Mouse (Mus musculus): ENCODE data around the gene Slc8a2.

Gene Slc8a2

DNA sequence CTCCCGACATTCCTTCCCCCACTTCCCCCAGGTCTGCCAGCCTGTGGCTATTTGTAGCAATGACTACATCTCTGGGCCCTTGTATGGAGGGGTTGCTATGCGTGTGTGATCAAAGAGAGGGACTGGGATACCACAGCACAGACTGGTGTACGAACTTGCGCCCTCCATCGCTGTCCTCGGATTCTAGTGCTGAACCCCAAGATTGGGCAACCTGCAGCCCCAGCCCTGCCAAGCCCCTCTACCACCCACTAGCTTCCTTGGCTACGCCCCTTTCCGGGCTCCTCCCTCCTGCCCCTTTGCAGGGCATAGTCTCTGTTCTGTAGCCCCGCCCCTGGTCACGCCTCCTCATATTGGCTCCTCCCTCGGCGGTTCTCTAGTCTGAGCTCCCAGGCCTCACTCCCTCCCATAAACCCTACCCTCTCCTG lies at the start of gene Slc8a2:
Gene Slc8a2 (plus strand): TSS at position 406 of the 425 bp plus-strand sequence.
- peak; percentile 44 to 49 for DNase-seq (ENCODE audit: low spot score in 2 of 2)

DNA sequence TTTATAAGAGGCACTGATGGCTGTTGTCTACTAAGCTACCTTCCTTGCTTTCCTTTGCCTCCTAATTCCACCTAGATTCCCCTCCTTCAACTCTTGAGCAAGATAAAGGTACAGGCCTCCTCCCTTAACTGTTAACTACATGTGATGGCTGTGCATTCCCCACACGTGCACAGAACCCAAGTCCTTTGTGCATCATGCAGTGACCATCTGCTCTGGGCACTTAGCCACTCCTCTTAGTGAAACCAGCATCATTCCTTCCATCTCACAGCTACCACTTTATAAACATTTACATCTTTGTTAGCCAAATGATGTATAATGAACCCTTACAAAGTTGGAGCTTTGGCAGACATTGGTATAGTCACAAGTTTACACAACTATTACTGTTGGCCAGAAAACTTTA lies 49.7 kb upstream of the Slc8a2 start:
- DNase-seq (ENCODE audit: low spot score in 2 of 2) = no peak

DNA sequence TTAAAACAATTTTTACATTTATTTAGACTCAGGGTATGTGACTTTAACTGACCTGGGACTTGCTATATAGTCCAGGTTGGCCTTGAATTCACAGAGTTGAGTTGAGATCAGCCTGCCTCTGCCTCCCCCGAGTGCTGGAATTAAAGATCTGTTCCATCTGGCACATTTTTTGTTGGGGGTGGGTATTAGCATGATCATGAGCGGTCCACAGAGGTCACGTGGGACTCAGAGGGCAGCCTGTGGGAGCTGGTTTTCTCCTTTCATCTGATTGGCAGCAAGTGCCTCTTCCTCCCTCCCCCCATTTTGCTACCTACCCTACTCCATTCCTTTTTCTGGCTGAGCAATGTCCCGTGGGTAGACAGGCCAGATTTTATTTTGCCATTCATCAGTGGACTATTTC lies 49.0 kb upstream of the Slc8a2 start:
- no peak for DNase-seq (ENCODE audit: low spot score in 2 of 2)

DNA sequence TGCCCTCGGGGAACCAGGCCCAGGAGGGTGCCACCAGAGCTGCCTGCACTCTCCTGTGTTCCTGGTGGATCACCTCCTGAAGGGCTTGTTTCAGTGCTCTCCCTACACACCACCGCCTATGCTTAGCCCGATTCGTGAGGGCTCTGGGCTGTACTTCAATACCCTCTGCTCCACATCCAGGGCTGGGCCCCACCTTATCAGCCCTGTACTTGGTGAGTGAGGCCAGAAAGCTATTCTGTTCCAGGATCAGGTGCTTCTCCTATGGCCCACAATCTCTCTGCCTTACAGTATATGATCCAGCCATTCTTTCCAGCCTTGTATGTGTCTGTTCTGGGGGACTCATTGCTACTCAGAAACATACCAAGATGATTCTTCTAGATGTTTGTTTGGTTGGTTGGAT lies 46.3 kb upstream of the Slc8a2 start:
- no peak for DNase-seq (ENCODE audit: low spot score in 2 of 2)

DNA sequence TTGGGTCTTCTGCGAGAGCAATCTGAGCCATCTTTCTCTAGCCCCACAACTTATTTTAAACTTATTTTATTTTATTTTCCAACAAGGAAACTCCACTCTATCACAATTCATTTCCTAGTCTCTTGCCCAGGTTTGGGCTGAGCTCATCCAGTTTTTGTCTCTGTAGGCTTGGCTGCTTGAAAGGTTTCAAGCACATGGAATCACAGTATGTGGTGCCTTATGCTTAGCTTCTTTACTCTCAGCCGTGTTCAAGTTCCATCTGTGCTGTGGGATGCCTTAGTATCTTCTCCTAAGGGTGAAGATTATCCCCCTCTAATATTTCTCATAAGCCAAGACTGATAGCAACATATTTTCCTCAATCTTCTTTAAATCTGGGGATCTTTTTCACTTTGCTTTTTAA lies 42.0 kb upstream of the Slc8a2 start:
- DNase-seq (ENCODE audit: low spot score in 2 of 2) = no peak

DNA sequence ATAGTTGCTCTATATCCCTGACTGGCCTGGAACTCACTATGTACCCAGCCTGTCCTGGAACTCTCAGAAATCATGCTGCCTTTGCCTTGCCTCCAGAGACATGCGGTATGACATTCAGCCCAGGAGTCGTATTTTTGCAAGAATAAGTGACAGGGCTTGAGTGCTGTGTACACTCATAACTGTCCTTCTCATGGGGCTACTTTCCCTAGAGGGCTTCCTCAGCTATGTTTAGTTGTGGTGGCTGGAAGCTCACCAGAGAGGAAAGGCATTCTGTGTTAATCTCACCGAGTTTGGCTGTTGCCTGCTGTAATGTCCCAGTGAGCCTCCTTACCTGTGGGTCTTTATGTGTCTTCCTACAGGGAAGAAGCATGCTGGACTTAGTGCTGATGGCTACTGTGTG lies 35.0 kb upstream of the Slc8a2 start:
- DNase-seq (ENCODE audit: low spot score in 2 of 2) = no peak

DNA sequence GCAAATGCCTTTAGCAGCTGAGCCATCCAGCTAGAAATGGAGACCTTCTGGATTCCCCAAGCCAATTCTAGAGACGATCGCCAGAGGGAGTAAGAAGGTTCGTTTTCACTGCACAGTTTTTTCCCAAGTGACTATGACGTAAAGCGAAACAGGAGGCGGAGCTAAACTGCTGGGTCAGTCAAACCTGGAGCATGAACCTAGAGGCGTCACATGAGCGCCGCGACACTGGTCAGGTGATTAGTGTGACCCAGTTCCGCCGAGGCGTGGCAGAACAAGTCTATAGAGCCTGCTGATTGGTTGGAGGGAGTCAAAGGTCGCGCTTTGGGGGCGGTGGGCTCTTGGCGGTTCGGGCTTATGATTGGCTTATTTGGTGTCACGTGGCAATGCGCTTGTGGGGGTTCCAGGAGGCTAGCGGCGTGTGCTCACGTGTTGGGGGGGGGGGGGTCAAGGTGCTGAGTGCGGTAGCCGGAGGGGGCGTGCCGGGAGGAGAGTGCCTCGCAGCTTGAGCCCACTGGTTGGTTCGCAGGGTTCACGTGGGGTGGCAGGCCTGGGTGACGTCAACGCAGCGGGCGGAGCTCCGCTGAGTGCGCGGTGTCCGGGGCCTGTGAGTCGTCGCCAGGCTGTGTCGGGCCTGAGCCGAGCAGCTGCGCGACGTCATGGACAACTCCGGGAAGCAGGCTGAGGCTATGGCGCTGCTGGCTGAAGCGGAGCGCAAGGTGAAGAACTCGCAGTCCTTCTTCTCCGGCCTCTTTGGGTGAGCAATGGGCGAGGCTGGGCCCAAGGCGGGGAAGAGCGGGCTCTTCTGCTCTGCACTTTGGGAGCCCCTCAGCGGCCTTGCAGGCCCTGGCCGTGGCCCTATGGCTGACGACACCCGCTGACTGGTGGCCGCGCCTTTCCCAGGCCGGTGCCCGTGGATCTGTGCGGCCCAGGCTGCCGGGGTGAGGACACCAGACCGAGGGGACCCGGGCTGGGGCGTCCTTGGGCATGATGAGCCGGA lies 31.3 kb upstream of the Slc8a2 start, which contains the start of gene Napa:
Gene Napa (plus strand): TSS at position 438 of the 997 bp plus-strand sequence.
- peak; percentile 97 to 98 for DNase-seq (ENCODE audit: low spot score in 2 of 2)

DNA sequence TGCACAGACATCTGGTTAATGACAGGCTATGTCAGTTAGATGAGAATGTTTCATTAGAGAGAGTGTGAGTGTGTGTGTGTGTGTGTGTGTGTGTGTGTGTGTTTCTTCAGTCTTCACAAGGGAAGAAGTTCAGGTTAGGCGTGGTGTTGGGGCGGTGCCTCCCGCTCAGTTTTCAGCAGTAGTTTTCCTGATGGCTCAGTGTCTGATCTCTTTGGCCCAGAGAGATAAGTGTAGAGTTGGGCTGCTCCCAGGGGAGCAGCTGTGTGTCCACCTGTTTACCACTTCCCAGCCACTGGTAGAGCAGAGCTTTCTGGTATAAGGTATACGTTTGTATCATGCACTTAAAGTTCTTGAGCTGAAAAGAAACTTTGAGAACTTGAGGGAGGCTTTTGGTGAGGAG lies 29.7 kb upstream of the Slc8a2 start:
- no peak for DNase-seq (ENCODE audit: low spot score in 2 of 2)

DNA sequence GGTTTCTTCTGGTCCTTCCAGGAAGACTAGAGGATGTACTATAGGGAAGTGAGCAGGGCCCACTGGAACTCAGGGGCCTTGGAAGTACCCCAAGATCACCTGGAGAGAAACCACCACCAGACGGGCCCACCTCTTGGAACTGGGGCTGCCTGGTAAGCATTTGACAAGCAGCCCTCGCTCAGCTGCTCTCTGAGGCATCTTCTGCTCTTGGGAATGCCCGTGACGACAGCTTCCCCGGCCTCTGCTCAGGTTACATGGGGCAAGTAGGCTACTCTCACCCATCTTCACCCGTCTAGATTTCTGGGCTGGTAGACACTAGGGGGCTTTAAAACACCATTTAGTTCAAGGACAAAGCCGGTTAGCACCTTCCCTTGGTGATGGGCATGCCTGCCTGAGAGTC lies 28.5 kb upstream of the Slc8a2 start:
- DNase-seq (ENCODE audit: low spot score in 2 of 2) = no peak

DNA sequence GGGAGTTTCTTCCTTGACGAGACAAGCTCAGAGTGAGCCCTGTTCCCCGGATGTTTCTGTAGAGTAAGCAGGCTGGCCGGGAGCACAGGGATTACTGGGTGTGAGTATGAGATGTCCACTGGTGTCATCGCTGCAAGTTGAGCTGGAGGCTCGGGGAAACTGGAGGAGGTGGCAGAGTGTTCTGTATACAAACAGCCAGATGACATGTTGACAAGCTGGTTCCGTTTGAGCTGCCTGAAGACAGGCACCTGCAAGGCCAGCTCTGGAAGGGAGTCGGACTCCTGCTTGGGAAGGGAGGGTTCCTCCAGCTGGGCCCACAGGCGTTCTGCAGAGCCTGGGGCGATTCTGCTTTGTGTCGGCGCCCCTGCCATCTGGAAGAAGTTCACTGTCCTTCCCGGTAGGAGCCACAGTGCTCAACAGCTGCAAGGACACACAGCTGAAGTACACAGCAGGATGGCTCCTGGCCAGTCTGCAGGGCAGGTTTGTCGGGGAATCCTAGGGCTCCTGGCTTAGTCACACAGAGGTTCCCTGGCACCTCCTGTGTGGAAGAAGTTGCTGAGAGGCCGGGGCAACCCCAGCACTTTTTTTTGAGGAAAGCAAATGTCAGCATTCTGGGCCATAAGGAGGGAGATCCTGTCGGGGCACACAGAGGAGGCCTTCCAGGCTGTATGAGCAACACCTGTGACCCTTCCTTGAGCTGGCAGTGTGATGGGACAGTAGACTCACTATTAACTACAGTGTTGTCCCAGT lies 27.7 kb upstream of the Slc8a2 start:
- no peak for DNase-seq (ENCODE audit: low spot score in 2 of 2)

DNA sequence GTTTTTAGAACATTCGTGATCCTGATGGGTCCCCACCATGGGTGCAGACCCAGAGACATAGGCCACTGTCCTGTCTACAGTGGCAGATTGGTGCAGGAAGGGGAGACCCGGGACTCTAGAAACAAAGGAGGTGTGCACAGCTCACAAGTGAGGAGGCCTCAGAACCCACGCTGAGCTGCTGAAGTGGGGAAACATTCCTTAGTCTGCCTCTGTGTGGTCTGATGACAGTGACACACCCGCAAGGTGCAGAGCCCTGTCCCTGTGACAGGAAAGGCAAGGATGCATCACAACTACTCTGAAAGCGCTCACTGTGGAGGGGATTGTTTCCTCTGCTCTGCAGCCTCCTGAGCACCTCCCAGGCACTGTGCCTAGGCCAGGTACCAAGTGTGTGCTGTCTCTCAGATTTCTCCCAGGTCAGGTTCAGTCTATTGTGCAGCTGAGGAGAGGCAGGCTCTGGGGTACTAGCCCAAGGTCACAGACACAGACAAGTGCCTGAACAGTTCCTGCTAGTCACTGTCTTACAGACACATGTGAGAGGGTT lies 26.9 kb upstream of the Slc8a2 start:
- DNase-seq (ENCODE audit: low spot score in 2 of 2) = no peak

DNA sequence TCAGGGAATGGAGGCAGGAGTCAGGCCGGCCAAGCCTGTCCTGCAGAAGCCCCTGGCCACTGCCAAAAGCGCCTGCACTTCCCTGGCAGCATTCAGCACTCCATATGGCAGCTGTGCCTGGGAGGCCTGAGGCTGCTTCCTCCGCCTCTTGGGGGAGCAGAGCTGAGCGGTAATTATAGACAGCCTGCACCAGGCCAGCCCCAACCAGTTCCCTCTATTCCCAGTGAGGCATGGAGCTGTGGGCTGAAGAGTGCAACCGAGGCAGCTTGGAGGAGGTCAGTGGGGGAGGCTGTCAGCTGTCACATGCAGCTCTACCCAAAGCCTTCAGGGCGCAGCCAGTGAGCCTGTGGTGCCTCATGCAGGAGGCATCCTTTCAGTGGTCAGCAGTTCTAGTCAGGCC lies 25.9 kb upstream of the Slc8a2 start:
- no peak for DNase-seq (ENCODE audit: low spot score in 2 of 2)

DNA sequence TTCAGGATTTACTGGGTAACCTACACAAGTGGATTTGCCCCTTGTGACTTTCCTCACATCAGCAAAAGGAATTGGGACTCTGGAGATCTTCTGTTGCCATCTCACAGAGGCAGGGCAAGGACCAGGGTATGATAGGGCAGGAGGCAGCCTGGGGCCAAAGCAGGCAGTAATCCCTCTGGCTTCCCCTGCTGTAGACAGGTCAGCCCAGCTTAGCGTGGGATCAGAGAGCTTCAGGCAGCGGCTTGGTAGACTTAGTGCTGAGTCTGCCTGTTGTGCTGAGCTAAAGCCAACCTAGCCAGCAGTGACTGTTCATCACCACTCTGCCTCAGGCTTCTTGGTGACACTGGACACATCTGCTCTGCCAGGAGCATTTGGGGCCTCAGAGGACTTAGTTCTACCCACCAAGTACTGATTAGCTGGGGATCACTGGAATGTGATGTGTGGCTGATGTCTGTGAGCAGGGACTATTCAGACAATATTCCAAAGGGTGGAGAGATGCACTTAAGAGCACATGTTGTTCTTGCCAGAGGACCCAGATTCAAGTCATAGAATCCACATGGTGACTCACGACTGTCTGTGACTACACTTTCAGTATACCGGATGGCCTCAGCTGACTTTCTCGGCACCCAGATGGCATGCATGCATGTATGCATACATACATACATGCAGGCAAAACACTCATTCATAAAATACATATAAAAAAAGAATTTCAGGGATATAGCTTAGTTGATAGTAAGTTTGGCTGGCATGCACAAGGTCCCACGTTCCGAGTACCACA lies 24.8 kb upstream of the Slc8a2 start:
- DNase-seq (ENCODE audit: low spot score in 2 of 2) = no peak

DNA sequence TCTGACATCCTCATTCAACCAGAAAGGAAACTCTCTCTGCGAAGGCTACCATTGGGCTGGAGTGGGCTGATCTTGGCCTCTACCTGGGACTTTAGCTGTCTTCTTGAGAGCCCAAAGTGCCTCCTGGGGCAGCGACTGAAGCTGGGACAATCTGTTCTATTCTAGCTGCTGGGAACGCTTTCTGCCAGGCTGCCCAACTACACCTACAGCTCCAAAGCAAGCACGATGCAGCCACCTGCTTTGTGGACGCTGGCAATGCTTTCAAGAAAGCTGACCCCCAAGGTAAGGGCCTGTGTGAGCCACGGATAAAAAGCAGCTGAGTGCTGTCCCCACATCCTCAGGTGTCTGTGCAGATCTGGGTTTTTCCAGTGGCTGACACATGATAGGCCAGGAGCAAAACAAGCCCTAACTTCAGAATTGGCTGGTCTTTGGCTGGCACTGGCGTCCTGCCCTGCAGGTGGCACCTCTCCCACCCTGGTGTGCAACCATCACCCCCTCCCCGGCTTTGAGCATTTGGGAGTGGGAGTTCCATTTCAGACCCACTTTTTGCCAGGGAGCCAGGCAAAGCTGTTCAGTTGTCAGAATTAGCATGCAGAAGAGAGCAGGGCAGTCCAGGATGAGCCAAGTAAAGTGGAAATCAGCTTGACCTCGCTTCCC lies 20.6 kb upstream of the Slc8a2 start:
- no peak for DNase-seq (ENCODE audit: low spot score in 2 of 2)

DNA sequence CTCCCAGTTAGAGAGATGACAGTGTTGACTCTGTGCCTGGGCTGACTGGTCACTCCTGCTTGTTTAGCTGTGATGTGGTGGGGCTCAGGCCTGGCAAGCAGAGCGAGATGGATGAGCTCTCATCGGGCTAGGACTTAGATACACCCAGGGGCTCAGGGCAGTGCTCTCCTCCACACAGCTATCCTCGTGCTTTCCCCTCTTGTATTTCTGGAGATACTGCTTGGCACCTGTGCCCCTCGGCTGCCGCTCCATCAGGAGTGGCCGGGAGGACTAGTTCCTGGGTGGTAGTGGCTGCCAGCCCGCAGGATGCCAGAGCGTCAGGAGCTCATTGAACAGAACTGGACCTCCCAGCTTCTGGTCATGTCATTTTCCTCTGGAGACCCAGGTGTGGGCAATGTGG lies 19.5 kb upstream of the Slc8a2 start:
- DNase-seq (ENCODE audit: low spot score in 2 of 2) = no peak

DNA sequence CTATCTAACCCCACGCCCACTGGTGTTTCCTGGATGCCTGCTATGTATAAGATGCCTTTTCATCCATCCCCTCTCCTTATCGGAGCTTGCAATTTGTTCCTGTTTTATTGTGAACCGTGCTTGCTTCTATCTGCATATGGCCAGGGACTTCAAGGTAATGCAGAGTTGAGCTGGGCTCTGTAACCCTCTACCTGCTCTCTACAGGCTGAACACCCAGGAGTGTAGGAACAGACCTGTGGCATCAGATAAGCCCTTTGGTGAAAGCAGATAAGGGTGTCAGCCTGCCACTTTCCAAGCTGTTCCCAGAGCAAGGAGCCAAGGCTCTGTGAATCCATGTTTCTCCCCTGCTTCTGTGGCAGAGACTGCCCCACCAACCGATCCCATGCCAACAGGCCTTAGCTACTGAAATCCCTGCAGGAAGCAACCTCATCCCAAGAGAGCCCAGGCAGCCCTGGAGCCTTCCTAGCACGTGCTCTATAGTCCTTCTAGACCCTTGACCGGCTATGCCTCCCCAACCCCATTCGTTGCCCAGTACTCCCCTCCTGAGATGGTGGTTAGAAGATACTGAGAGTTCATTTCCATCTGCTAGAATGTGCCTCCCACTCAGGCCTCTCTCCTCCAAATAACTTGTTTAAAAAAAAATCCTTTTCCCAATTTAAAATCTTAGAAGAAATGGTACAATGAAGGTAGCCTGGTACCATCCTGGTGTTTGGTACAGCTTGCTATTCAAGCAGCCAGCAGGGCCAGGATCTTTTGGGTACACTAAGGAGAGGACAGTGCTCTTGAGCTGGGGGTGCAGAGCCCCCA lies 18.1 kb upstream of the Slc8a2 start:
- no peak for DNase-seq (ENCODE audit: low spot score in 2 of 2)

DNA sequence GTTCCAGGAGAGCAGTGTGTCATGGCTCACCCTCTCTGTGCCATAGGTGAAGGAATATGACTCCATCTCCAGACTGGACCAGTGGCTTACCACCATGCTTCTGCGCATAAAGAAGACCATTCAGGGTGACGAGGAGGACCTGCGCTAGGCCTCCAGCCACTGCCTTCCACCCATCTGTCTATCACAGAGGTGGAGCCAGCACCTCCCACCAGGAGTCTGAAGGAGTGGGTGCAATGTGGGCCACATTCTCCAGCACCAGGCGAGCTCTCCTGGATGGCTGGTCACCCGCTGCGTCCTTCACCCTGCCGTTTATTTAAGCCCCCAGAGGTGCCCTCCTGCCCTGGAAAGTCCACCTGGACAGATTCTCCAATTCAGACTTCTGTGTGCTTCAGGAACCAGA lies 13.2 kb upstream of the Slc8a2 start:
- DNase-seq (ENCODE audit: low spot score in 2 of 2) = no peak

DNA sequence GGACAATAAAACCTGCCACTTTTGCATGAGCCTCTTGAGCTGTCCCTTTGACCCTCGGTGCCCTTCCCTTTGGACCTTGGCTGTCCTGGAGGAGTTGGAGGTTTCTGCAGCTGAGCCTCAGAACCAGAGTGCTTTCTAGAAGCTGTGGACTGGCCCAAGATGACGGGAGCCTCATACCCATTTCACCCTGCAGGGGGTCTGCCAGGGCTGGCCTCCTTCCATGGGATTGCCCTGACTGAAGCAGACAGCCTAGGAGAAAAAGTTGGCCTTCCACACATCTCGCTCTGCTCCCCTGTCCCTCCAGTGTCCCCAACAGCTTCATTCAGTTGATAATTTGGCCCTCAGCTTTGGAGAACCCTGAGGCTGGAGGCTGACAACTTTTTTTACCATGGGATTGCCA lies 12.5 kb upstream of the Slc8a2 start:
- no peak for DNase-seq (ENCODE audit: low spot score in 2 of 2)

DNA sequence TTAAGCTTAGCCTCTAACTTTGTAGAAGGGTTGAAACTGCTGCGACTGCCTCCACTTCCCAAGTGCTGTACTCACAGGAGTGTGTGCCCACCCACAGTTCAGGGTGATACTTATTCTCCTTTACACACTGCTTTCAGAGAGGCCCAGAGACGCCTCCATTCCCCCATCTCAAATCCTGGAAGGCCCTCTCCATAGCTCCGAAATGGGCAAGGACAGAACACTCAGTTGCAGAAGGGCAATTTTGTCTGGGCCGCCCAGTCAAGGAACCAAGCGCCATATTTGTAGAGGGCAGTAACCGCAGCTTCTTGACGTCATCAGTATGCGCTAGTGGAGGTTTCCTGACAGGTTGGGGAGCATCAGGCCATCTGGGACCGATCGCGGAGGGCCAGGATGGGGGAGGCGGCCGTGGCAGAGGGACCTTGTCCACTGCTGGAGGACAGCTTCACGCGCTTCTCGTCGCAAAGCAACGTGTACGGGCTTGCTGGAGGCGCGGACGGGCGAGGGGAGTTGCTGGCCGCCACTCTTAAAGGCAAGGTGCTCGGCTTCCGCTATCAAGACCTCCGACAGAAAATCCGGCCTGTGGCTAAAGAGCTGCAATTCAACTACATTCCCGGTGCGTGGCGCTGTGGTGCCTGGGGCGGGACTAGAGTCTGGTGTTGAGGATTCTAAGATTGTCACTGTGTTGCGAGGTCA lies 9.9 kb upstream of the Slc8a2 start, which contains the start of gene Kptn:
Gene Kptn (plus strand): TSS at position 327 of the 693 bp plus-strand sequence.
- peak; percentile 83 to 90 for DNase-seq (ENCODE audit: low spot score in 2 of 2)

DNA sequence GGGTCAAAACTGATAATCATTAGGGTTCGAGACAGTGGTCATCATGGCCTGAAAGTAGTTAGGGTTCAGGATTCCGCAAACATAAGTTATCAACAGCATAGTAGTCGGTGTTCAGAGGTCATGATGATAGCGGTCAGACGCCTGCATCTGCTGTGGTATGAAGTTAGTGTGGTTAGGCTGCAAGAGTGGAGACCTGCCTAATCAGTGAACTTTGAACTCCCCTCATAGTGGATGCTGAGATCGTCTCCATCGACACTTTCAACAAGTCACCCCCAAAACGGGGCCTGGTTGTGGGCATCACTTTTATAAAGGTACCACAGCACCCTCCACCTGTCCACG lies 9.4 kb upstream of the Slc8a2 start:
- no peak for DNase-seq (ENCODE audit: low spot score in 2 of 2)
